Mouse (Mus musculus) limb, embryonic 10.5 days (tissue): ENCODE measurements at regions not wholly inside any gene's neighbourhood (a gene's known extent, or its start where the extent isn't known, plus 50 kb on each side); places are given as distances from the start of the nearest gene placed in this dataset.

Source experiments
- DNase-seq: peaks from one replicate; pipeline ENCODE4 v3.0.0-alpha.2; 2017; ENCODE audit warnings: low spot score
- H3K27ac ChIP-seq: fragments of 300-500 bp; sonication (generic); 2 replicates; pipeline ENCODE4 v1.5.1; 2016; ENCODE audit warnings: mild to moderate bottlenecking
- H3K27me3 ChIP-seq: fragments of 300-500 bp; sonication (generic); 2 replicates; pipeline ENCODE4 v1.6.1; 2016; ENCODE audit warnings: low read depth, mild to moderate bottlenecking; ENCODE audit not compliant: poor library complexity, severe bottlenecking
- H3K36me3 ChIP-seq: fragments of 300-500 bp; sonication (generic); 2 replicates; pipeline ENCODE4 v1.6.1; 2016; ENCODE audit warnings: mild to moderate bottlenecking, moderate library complexity
- H3K4me1 ChIP-seq: fragments of 300-500 bp; sonication (generic); 2 replicates; pipeline ENCODE4 v1.6.1; 2016
- H3K4me3 ChIP-seq: fragments of 300-500 bp; sonication (generic); 2 replicates; pipeline ENCODE4 v1.5.1; 2016; ENCODE audit warnings: mild to moderate bottlenecking, moderate library complexity
- H3K9me3 ChIP-seq: fragments of 300-500 bp; sonication (generic); replicated peaks from 2 replicates; pipeline ENCODE4 v1.6.1; 2016; ENCODE audit warnings: mild to moderate bottlenecking
- WGBS: fragments of 180-500 bp; shearing (Covaris S2); methylation state at CpG from one replicate; pipeline ENCODE4 v1.1.7; 2016; 5-methylcytosine and 5-hydroxymethylcytosine counted together

DNA sequence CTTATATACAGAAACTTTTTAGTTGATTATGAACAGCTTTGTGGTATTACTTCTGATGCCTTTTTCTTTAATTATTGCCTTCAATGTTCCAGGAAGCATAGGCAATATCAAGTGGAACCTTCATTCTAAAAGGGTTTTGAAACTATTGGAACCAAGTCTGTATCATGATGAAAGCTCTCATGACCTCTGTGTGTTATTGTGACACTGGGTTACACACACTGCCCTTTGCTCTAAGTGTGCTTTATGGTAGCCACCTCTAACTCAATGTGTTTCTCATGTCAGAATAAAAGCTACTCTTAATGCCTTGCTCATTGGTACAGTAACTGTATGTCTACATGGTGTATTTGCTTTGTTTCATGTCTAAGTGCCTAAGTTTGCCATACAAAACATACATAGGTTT is 154.0 kb downstream of the Gm10192 start:
- Histone ChIP-seq H3K4me3 (no peak overlapping the region), H3K4me1 (no peaks in the 10 kb centered on the region), H3K9me3 (no peaks in the 10 kb centered on the region), H3K27ac (no peak overlapping the region), H3K27me3 (no peaks in the 10 kb centered on the region), H3K36me3 (no peaks in the 10 kb centered on the region)
- no peak for DNase-seq

DNA sequence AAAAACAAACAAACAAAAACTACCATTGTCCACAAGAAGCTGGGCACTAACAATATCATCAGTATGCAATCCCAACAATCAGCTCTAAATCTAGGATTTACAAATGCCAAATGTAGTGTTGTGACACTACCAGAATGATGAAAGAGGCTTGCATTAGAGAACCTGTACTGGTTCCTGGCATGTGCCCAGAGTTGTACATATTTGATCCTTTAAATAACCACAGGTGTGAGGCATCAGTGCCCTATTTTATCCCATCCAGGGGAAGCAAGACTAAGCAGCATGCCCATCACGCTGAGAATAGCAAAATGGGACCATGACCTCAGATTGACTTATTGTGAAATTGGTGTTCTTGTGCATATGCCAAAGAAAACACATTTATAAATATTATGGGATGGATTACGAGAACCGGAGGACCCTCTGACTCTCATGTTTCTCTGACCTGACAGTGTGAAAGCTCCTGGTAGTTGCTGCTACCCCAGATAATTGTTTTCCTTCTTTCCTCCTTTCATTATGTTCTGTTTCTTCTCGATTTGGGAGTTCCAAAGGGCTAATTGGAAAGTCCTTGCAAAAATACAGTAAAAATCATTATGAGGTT is 157.4 kb downstream of the Gm10192 start:
- H3K9me3 ChIP-seq, result no peaks in the 10 kb centered on the region
- H3K36me3 ChIP-seq, result no peaks in the 10 kb centered on the region
- no peak overlapping the region for H3K27ac ChIP-seq
- DNase-seq, result no peak
- no peaks in the 10 kb centered on the region for H3K4me1 ChIP-seq
- H3K27me3 ChIP-seq, result no peaks in the 10 kb centered on the region
- 84% methylated on average over 4 of the region's 4 CpGs for WGBS
- H3K4me3 ChIP-seq, result no peak overlapping the region

GRCm38 (mm10) chr4:97001321-97001720 is 181.6 kb downstream of the Gm10192 start:
- Histone ChIP-seq H3K4me1 (no peaks in the 10 kb centered on the region), H3K27ac (no peak overlapping the region), H3K4me3 (no peak overlapping the region), H3K27me3 (no peaks in the 10 kb centered on the region), H3K9me3 (no peaks in the 10 kb centered on the region), H3K36me3 (no peaks in the 10 kb centered on the region)
- DNase-seq, result no peak

GRCm38 (mm10) chr4:96980311-96980710 is 195.3 kb upstream of the Gm12695 start:
- Histone ChIP-seq H3K4me3 (no peak overlapping the region), H3K27me3 (no peaks in the 10 kb centered on the region), H3K36me3 (no peaks in the 10 kb centered on the region), H3K27ac (no peak overlapping the region), H3K9me3 (no peaks in the 10 kb centered on the region), H3K4me1 (no peaks in the 10 kb centered on the region)
- 88% methylated on average over 2 of the region's 2 CpGs for WGBS
- DNase-seq, result no peak

- no peaks in the 10 kb centered on the region for H3K36me3 ChIP-seq
- 88% methylated on average over 3 of the region's 3 CpGs for WGBS
- no peak overlapping the region for H3K27ac ChIP-seq
- DNase-seq, result no peak
- H3K9me3 ChIP-seq, result no peaks in the 10 kb centered on the region
- H3K4me1 ChIP-seq, result no peaks in the 10 kb centered on the region
- no peaks in the 10 kb centered on the region for H3K27me3 ChIP-seq
- no peak overlapping the region for H3K4me3 ChIP-seq
Observed at GRCm38 (mm10) chr4:96979876-96980275, 194.9 kb upstream of the Gm12695 start.

GRCm38 (mm10) chr4:96974935-96975334 is 189.9 kb upstream of the Gm12695 start:
- H3K27me3 ChIP-seq, result no peaks in the 10 kb centered on the region
- no peaks in the 10 kb centered on the region for H3K4me1 ChIP-seq
- no peaks in the 10 kb centered on the region for H3K9me3 ChIP-seq
- no peak for DNase-seq
- H3K4me3 ChIP-seq, result no peak overlapping the region
- no peak overlapping the region for H3K27ac ChIP-seq
- WGBS, result 46% methylated on average over 3 of the region's 3 CpGs
- H3K36me3 ChIP-seq, result no peaks in the 10 kb centered on the region

GRCm38 (mm10) chr4:96973804-96974203 is 188.8 kb upstream of the Gm12695 start:
- Histone ChIP-seq H3K27ac (no peak overlapping the region), H3K9me3 (no peaks in the 10 kb centered on the region), H3K27me3 (no peaks in the 10 kb centered on the region), H3K36me3 (no peaks in the 10 kb centered on the region), H3K4me1 (peaks cover 8% of the 10 kb centered on the region; the same call in 1 of the 2 replicates), H3K4me3 (no peak overlapping the region)
- 74% methylated on average over 1 of the region's 1 CpGs for WGBS
- no peak for DNase-seq

GRCm38 (mm10) chr4:96969199-96969598 is 184.2 kb upstream of the Gm12695 start:
- Histone ChIP-seq H3K9me3 (no peaks in the 10 kb centered on the region), H3K36me3 (no peaks in the 10 kb centered on the region), H3K27me3 (no peaks in the 10 kb centered on the region), H3K27ac (no peak overlapping the region), H3K4me3 (no peak overlapping the region), H3K4me1 (peaks cover 13% of the 10 kb centered on the region)
- 31% methylated on average over 5 of the region's 5 CpGs for WGBS
- no peak for DNase-seq

GRCm38 (mm10) chr4:96968545-96969164 is 183.7 kb upstream of the Gm12695 start:
- Histone ChIP-seq H3K9me3 (no peaks in the 10 kb centered on the region), H3K4me3 (no peak overlapping the region), H3K27ac (no peak overlapping the region), H3K36me3 (no peaks in the 10 kb centered on the region), H3K4me1 (peaks cover 13% of the 10 kb centered on the region), H3K27me3 (no peaks in the 10 kb centered on the region)
- no peak for DNase-seq
- 58% methylated on average over 10 of the region's 10 CpGs for WGBS
